Mouse (Mus musculus) 3134 (cell line): Measurements from ENCODE around the gene Glod4.

Source experiments
- DNase-seq: peaks from one replicate; pipeline ENCODE4 v3.0.0-alpha.2; 2011; ENCODE audit warnings: low spot score; ENCODE audit not compliant: insufficient read length; ENCODE audit errors: extremely low read depth

The Glod4 gene

DNA sequence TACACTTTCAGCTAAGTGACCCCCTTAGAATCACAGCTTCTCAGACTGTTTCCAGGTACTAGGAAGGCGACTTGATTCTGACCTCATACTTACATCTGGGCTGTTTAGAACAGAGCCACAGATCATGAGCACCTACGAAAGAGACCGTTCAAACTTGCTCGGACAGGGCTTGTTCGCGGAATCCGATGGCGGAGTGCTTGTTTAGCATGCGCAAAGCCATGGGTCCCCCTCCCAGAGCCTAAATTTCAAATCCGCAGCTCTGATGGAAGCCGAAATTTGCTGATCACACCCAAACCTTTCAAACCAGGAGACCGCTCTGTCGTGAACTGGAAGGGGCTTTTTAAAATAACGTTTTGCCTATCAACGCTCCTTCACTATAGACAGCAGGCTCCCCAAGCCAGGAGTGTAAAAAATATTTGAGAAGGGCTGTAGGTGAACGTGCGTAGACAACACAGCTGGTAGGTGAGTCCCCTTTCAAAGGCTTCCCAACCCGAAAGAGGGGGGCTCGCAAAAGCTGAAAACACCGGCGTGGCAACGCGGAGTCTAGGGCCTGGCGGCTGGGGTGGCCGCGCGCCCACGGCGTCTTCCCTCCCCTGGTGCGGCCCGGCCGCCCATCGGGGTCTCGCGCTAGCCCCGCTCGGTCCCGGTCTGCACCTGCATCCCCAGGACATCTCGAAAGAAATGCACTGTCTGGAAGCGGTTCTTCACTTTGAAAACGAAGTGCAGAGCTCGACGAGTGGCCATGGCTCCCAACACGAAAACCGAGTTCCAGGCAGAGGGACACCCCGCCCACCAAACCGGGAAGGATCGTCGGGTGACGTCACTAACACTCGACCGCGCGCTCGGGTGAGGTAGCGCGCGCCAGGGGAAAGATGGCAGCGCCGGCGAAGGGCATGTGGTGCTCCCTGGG lies at the start of gene Glod4, which contains the start of gene Mrm3:
Gene Glod4, minus strand, starts transcription at position 825 of the 910 bp plus-strand sequence.
Gene Mrm3, plus strand, starts transcription at position 815 of the 910 bp plus-strand sequence.
- peak; percentile 90 for DNase-seq

- peak; percentile 30 for DNase-seq
Measured at GRCm38 (mm10) chr11:76292831-76293230, 49.3 kb upstream of the Glod4 start.

- peak; percentile 45 for DNase-seq
Measured at GRCm38 (mm10) chr11:76292398-76292797, 48.9 kb upstream of the Glod4 start.

DNA sequence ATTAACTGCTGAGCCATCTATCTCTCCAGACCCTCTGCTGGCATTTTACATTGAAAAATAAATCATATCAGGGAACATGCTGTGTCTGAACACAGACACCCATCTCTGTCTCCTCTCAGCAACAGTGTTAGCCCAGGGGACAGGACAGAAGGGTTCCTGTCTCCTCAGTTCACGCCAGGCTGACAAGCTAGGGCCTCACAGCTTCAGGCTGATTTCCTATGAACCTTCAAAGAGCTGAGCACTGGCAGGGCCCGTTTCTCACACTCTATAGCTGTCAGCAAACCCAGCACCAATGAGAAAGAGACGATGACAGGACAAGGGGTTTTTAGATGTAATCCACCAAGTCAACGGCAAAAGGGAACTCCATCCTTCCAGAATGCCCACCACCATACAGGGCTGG lies 48.4 kb upstream of the Glod4 start:
- no peak for DNase-seq

- no peak for DNase-seq
Measured at GRCm38 (mm10) chr11:76290367-76290766, 46.8 kb upstream of the Glod4 start.

GRCm38 (mm10) chr11:76288645-76289044 lies 45.1 kb upstream of the Glod4 start:
- DNase-seq, result no peak

- no peak for DNase-seq
Measured at GRCm38 (mm10) chr11:76287301-76287700, 43.8 kb upstream of the Glod4 start.

DNA sequence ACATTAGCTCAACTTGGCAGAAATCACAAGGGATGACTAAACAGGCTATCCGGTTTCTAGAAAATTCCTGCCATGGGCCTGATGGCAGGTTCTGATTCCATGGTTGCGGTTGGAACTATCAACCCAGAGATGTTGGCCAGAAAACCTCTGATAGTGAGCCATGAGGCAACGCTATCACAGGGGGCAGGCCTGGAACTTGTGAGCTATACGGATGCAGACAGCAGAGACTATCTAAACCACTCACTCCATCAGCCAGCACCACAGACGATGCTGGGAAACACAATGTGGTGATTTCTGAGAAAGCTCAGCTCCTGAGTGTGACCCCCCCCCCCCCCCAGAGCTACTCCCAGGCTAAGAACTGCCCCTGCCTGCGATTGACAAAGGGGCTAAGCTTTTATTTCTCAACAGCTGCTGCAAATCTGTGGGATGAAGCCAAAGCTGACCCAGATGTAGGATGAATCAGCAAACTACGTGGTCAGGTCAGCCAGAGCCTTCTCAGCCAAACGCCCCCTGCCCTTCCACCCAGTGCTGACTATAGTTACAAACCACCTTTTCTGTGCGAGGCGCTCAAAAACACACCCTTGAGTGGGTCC lies 43.1 kb upstream of the Glod4 start:
- peak; percentile 49 for DNase-seq

- peak; percentile 83 for DNase-seq
Measured at GRCm38 (mm10) chr11:76285431-76286075, 42.0 kb upstream of the Glod4 start.

DNA sequence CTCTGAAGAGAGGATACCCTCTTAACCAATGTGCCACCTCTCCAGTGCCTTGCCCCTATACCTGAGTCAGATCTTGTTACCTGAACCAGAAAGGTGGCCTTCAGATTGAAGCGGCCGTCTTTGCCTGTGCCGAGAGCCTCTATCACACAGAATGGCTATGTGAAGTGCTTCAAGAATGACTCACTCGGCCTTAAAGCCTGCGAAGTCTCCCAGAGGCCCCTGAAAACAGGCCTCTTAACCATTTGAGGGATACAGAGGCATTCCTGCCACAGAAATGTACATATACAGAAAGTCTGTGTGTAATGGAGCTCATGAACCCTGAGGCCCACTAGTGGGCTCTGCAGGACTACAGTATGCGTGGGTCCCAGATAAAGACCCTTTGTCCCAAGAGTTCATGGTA lies 40.3 kb upstream of the Glod4 start:
- no peak for DNase-seq

GRCm38 (mm10) chr11:76279971-76280370 lies 36.4 kb upstream of the Glod4 start:
- DNase-seq, result no peak

GRCm38 (mm10) chr11:76278960-76279852 lies 35.7 kb upstream of the Glod4 start:
- no peak for DNase-seq

- DNase-seq, result no peak
Measured at GRCm38 (mm10) chr11:76272440-76272839, 28.9 kb upstream of the Glod4 start.

GRCm38 (mm10) chr11:76268521-76269065 lies 25.1 kb upstream of the Glod4 start:
- DNase-seq, result no peak

DNA sequence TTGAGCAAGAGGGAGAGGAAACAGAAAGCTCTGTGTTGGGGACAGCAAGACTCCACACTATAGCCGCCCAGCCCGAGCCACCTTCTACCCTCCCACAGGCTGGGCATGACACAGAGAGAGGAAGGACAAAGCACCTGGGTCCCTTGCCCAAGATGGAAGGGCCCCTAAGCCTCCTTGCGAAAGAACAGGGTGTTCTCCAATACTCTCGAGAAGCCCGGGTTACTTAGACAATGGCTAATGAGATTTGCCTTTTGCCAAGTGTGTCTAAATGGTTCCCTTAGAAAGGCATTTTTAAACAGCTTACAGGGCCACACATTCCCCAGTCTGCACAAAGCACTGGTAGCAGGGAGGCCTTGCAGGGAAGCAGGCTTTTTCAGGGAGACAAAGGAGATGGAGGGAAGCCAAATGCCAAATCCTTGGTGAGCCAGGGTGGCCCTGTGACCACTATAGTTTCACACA lies 24.5 kb upstream of the Glod4 start:
- DNase-seq, result no peak

- no peak for DNase-seq
Measured at GRCm38 (mm10) chr11:76267550-76267949, 24.0 kb upstream of the Glod4 start.

GRCm38 (mm10) chr11:76262611-76263351 lies 19.3 kb upstream of the Glod4 start:
- DNase-seq, result no peak

DNA sequence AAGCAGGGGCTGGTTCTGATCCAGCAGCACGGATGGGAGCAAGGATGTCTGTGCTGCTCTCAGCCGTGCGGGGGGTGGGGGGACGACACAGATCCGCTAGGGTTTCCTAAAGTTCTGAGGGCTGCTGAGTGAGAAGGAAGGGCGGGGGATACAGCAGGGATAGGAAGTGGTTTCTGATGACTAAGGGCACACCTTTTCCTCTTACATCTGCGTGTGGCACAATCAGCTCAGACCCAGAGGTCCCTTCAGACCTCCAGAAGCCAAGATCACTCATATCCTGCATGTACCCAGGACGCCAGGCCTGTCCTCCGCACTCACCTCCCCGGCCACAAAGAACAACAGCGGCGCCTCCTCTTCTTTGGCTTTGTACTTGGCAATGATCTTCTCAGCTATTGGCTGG lies 17.7 kb upstream of the Glod4 start:
- peak; percentile 24 for DNase-seq
